Mouse (Mus musculus) thymus, adult 18-20 months (tissue): Measurements from ENCODE around the gene Gm3002.
"Not testable (repeated sequence)": the region's sequence is repeated elsewhere in the genome, so short reads cannot be mapped to it uniquely, and the experiment has no call there.

Source experiments
- DNase-seq, 2 experiments: peaks; one replicate each; pipeline ENCODE4 v3.0.0; 2022; ENCODE audit warnings: mixed read lengths in 2 of 2

Gene Gm3002

GRCm38 (mm10) chr14:3809774-3810173, at the start of gene Gm3002:
TSS of gene Gm3002 (plus strand) at chr14:3810074.
- not testable (repeated sequence) for DNase-seq

- DNase-seq = not testable (repeated sequence)
These were observed 36.1 kb downstream of the Gm3002 start, which contains the start of gene Gm3033 for GRCm38 (mm10) chr14:3845945-3846344. TSS of gene Gm3033 (plus strand) at chr14:3846245.

DNA sequence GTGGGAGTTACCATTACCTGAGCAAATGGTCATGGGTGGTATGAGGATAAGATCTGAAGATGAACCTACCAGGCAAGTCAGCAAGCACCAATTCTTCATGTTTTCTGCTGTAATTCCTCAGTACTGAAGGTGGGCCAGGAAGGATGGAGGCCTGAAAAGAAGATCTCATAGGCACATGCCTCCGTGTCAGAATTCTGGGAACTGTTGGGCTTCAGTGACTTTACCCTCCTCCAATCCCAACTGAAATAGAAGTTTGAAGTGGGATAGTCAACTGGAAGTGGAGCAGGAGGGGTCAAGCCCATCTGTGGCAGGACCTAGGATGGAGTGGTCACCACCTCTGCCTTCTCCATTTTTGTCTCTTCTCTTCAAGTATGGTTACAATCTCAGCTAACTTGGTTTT, 74.0 kb downstream of the Gm3002 start, which contains the start of gene Gm2916:
Gene Gm2916, plus strand, starts transcription at position 301 of the 400 bp plus-strand sequence.
- not testable (repeated sequence) for DNase-seq

DNA sequence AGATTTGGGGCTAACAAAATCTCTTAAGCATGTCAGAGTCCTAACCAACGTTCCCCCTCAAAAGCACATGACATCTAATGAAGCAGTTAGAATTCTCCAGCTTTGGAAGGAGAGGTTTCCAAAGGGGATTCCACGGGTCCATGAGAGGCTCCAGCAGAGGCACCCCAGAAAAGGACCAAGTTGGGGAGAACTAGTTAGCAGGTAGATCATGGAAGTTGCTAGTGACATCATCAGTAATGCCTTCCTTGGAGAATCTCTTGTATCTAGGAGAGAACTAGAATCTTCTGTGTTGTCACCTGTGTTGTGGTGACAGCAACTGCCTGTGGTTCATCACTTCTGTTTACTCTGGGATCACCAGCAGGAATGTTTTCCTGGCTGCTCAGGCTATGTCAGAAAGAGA, 121.6 kb downstream of the Gm3002 start, which contains the start of gene Gm3029:
Gene Gm3029, plus strand, starts transcription at position 301 of the 400 bp plus-strand sequence.
- not testable (repeated sequence) for DNase-seq

DNA sequence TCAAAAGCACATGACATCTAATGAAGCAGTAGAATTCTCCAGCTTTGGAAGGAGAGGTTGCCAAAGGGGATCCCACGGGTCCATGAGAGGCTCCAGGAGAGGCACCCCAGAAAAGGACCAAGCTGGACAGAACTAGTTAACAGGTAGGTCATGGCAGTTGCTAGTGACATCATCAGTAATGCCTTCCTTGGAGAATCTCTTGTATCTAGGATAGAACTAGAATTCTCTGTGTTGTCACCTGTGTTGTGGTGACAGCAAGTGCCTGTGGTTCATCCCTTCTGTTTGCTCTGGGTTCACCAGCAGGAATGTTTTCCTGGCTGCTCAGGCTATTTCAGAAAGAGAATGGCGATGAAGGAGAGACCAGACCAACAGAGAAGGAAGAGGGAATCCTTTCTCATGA, 153.4 kb downstream of the Gm3002 start, which contains the start of gene Gm3095:
Gene Gm3095, plus strand, starts transcription at position 301 of the 400 bp plus-strand sequence.
- not testable (repeated sequence) for DNase-seq

GRCm38 (mm10) chr14:3998094-3998493, 188.2 kb downstream of the Gm3002 start, which contains the start of gene Gm3099:
TSS of gene Gm3099 (plus strand) at chr14:3998394.
- not testable (repeated sequence) for DNase-seq
